Comparison of ENCODE assay signal across 1 mouse cellular context in the genomic region with DNA sequence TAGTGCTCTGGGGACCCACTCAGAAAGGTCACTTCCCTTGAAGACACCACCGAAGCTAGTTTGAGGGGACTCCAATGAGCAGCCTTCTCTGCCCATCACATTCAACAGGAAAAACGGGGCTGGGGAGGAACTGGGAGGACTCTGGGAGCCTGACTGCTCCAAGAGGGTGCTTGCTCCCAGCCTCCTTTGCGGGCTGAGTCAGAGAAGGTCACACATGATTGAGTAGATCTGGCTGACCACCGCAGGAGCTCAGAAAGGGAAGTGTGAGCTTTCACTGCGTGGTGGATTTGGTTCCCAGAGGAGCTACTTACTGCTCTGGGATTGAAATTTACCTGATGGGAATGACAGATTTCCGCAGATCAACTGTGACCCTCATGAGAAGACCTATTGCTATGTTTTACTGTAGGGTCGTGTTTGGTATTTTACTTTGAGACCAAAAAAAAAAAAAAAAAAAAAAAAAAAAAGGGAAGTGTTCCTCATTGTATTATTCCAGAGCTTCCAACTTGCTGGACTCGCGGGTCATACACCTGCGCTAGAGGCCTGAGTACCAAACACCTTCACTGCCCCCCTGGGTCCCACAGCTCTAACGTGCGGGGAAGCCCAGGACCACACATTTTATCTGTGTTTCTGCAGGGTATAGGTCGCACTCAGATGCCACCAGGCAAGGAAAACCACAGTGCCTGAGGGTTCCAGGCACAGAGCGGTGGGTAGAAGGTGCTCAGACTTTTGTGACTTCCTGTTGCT.
TF ChIP-seq lines count a peak whose summit lies in the region.

No protein-coding gene starts in this region.

TF ChIP-seq in CH12.LX, 34 proteins besides CTCF, POLR2A, EP300 and RAD21 (continued from another document):
- TF ChIP-seq ZC3H11A (IDR thresholded peaks at IDR 0.05; ENCODE audit: low read depth, low read length) (no peak), SMC3 (IDR thresholded peaks at IDR 0.05; ENCODE audit: low read depth, low read length) (no peak), CHD1 (IDR thresholded peaks at IDR 0.05; ENCODE audit: low read depth, low read length) (no peak), MXI1 (IDR thresholded peaks at IDR 0.05; ENCODE audit: low read depth, low read length) (no peak)
